Mouse (Mus musculus): ENCODE data around the gene Ghsr. TPM values are rescaled to one million over a fixed set of nuclear protein-coding genes. Genes with fewer than 3 reads are reported as not detected.

Gene Ghsr
- polyA plus RNA-seq, 2 experiments, result not detected

DNA sequence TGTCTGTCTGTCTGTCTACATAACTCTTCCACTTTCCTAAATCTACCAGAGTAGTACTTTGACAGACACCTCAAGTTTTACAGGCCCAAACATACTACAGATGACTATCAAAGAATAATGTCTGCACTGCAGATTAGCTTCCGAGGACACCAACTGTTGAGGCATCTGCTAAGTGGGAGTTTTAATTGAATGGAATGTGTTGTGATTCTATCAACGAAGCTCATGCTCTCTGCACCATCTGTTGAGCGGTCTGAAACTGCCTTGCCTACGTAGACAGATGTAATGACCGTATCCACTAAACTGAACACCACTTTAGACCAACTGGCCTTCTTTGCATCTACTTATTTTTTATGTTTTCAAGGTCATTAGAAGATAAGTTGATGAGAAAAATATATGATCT lies 22.7 kb upstream of the Ghsr start:
- H3K27me3 ChIP-seq (ENCODE audit: control insufficient read depth, insufficient read depth, low read length), result no peaks in the 10 kb centered on the region
- H3K4me3 ChIP-seq (ENCODE audit: insufficient read depth in 1 of 2, low read depth in 2 of 2, low read length in 2 of 2), result no peak overlapping the region
- H3K4me2 ChIP-seq (ENCODE audit: low read depth), result no peak overlapping the region
- ATAC-seq (ENCODE audit: insufficient read depth), result no peak
- TF ChIP-seq EP300 (IDR thresholded peaks at IDR 0.05; ENCODE audit: low read depth), result no peak
- TF ChIP-seq CTCF (IDR thresholded peaks at IDR 0.05; ENCODE audit: low read depth), result no peak
- H3K36me3 ChIP-seq (replicated peaks; ENCODE audit: control insufficient read depth, insufficient read depth, low read depth), result no peaks in the 10 kb centered on the region
- no peak for DNase-seq (ENCODE audit: low read depth in 3 of 3, low spot score in 3 of 3)
- no peak overlapping the region for H3K27ac ChIP-seq
- H3K4me1 ChIP-seq (replicated peaks; ENCODE audit: control insufficient read depth in 2 of 2, insufficient read depth in 2 of 2, low read length in 1 of 2), result no peaks in the 10 kb centered on the region
- WGBS (ENCODE audit: insufficient replicate concordance), result 68% methylated on average over 5 of the region's 5 CpGs
- no peak overlapping the region for H3K9ac ChIP-seq (replicated peaks)
- no peaks in the 10 kb centered on the region for H3K9me3 ChIP-seq (ENCODE audit: control insufficient read depth, low read length)

DNA sequence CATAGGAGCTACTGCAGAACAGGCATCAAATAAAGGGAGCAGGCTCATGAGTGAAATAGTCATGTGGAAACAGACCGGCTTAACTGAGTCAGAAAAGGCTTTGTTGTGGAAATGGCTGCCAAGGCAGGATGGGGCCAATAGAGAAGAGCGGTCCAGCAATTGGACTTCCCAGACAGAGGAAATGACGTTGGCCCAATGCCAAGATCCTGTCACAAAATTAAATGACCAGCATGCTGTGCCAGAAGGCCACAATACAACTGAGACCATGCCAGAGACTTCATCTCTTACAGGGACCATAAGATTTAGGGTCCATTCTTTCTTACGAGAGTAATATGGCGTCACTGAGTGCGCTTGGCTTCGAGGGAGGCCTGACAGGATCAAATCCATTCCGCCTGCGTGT lies 20.0 kb upstream of the Ghsr start:
- Histone ChIP-seq H3K4me3 (ENCODE audit: insufficient read depth in 1 of 2, low read depth in 2 of 2, low read length in 2 of 2) (no peak overlapping the region), H3K36me3 (replicated peaks; ENCODE audit: control insufficient read depth, insufficient read depth, low read depth) (no peaks in the 10 kb centered on the region), H3K27ac (no peak overlapping the region), H3K9ac (replicated peaks) (no peak overlapping the region), H3K4me2 (ENCODE audit: low read depth) (no peak overlapping the region), H3K9me3 (ENCODE audit: control insufficient read depth, low read length) (no peaks in the 10 kb centered on the region), H3K4me1 (replicated peaks; ENCODE audit: control insufficient read depth in 2 of 2, insufficient read depth in 2 of 2, low read length in 1 of 2) (no peaks in the 10 kb centered on the region), H3K27me3 (ENCODE audit: control insufficient read depth, insufficient read depth, low read length) (no peaks in the 10 kb centered on the region)
- no peak for TF ChIP-seq CTCF (IDR thresholded peaks at IDR 0.05; ENCODE audit: low read depth)
- TF ChIP-seq EP300 (IDR thresholded peaks at IDR 0.05; ENCODE audit: low read depth), result no peak
- ATAC-seq (ENCODE audit: insufficient read depth), result no peak
- DNase-seq (ENCODE audit: low read depth in 3 of 3, low spot score in 3 of 3), result no peak
- WGBS (ENCODE audit: insufficient replicate concordance), result 65% methylated on average over 9 of the region's 9 CpGs

DNA sequence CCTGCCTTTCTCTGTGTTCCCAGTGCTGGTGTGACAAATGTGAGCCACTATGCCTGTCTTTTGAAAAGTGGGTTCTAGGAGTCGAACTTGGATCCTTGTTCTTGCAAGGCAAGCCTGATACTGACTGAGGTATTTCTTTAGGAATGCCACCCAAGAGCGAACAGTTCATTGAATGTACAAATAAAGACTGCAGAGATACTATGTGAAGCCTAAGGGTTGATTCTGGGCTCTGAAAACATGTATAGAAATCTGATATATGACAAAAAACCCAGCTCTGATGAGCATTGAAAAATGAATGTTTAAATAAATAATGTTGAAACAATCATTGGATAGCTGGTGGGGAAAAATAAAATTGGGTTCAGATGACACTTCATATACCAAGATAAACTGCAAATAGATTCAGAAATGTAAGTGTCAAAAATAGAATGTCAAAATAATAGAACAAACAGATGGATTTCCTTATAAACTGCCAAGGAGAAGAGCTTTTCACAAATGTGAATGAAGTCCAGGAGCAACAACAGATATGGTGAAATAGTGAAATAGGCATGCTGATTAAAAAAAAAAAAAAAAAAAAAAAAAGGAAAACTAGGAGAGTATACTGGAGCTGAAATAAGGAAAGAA lies 11.9 kb upstream of the Ghsr start:
- Histone ChIP-seq H3K9me3 (ENCODE audit: control insufficient read depth, low read length) (no peaks in the 10 kb centered on the region), H3K4me2 (ENCODE audit: low read depth) (no peak overlapping the region), H3K27me3 (ENCODE audit: control insufficient read depth, insufficient read depth, low read length) (no peaks in the 10 kb centered on the region), H3K4me3 (ENCODE audit: insufficient read depth in 1 of 2, low read depth in 2 of 2, low read length in 2 of 2) (no peak overlapping the region), H3K9ac (replicated peaks) (no peak overlapping the region), H3K36me3 (replicated peaks; ENCODE audit: control insufficient read depth, insufficient read depth, low read depth) (no peaks in the 10 kb centered on the region), H3K27ac (no peak overlapping the region), H3K4me1 (replicated peaks; ENCODE audit: control insufficient read depth in 2 of 2, insufficient read depth in 2 of 2, low read length in 1 of 2) (no peaks in the 10 kb centered on the region)
- no peak for DNase-seq (ENCODE audit: low read depth in 3 of 3, low spot score in 3 of 3)
- no peak for ATAC-seq (ENCODE audit: insufficient read depth)
- 41% methylated on average over 2 of the region's 2 CpGs for WGBS (ENCODE audit: insufficient replicate concordance)
- TF ChIP-seq CTCF (IDR thresholded peaks at IDR 0.05; ENCODE audit: low read depth) (no peak), EP300 (IDR thresholded peaks at IDR 0.05; ENCODE audit: low read depth) (no peak)

DNA sequence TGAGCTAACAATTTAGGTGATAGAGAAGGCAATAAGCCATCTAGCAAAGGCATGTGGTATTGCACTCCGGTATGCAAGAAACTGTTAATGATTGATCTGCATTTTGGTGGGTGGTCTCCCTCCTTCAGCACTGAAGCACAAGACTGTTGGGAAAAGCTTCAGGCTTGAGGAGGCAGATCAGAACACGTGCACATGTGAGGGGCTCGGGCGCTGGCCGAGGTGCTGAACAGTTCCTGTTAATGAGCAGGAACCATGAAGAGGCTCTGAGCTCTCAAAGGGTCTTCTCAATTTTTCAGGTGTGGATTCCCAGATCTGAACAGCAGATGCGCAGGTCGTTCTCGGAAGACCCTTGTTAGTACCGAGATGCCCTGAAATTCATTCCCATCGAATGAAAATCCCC lies 1.0 kb upstream of the Ghsr start:
- TF ChIP-seq CTCF (IDR thresholded peaks at IDR 0.05; ENCODE audit: low read depth), result no peak
- TF ChIP-seq EP300 (IDR thresholded peaks at IDR 0.05; ENCODE audit: low read depth), result no peak
- 4% methylated on average over 10 of the region's 10 CpGs for WGBS (ENCODE audit: insufficient replicate concordance)
- no peak for DNase-seq (ENCODE audit: low read depth in 3 of 3, low spot score in 3 of 3)

DNA sequence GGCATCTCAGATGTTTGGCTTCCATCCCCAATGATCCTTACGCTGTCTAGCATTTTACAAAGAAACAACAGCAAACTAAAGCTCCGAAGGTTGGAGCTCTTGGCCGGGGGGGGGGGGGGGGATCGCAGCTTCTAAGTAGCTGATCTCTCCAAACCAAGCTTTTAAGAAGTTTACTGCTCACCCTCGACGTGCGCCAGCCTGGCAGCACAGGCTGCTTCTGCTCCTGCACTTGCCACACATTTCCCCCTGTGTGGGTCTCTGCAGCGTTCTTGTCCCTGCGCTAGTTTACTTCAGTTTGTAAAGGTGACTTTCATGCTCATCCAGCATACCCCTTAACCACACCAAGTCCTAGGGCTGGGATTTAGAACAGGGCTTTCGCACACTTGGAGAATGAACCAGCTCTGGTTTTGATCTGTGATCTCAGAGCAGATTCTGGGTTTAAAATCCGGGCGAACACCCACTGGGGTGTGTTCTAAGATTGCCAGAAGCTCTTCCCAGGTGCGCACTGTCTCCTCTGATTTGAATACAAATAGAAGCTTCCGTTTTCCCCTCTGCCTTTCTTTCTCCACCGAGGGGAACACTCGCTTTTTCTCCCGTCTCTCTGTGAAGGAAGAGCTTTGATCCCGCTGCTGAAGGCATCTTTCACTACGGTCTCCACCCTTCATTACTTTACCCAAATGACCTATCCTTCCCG lies 422 bp upstream of the Ghsr start:
- DNase-seq (ENCODE audit: low read depth in 3 of 3, low spot score in 3 of 3) (no peak), ATAC-seq (ENCODE audit: insufficient read depth) (no peak)
- no peaks in the 10 kb centered on the region for H3K9me3 ChIP-seq (ENCODE audit: control insufficient read depth, low read length)
- H3K4me2 ChIP-seq (ENCODE audit: low read depth), result no peak overlapping the region
- no peak overlapping the region for H3K27ac ChIP-seq
- H3K9ac ChIP-seq (replicated peaks), result no peak overlapping the region
- no peaks in the 10 kb centered on the region for H3K4me1 ChIP-seq (replicated peaks; ENCODE audit: control insufficient read depth in 2 of 2, insufficient read depth in 2 of 2, low read length in 1 of 2)
- no peaks in the 10 kb centered on the region for H3K36me3 ChIP-seq (replicated peaks; ENCODE audit: control insufficient read depth, insufficient read depth, low read depth)
- WGBS (ENCODE audit: insufficient replicate concordance), result 4% methylated on average over 20 of the region's 20 CpGs
- peaks cover 24% of the 10 kb centered on the region for H3K27me3 ChIP-seq (ENCODE audit: control insufficient read depth, insufficient read depth, low read length)
- H3K4me3 ChIP-seq (ENCODE audit: insufficient read depth in 1 of 2, low read depth in 2 of 2, low read length in 2 of 2), result no peak overlapping the region
- no peak for TF ChIP-seq EP300 (IDR thresholded peaks at IDR 0.05; ENCODE audit: low read depth)
- TF ChIP-seq CTCF (IDR thresholded peaks at IDR 0.05; ENCODE audit: low read depth), result no peak

More for the DNA sequence above, 1.0 kb upstream of the Ghsr start:
- Histone ChIP-seq H3K36me3 (replicated peaks; ENCODE audit: control insufficient read depth, insufficient read depth, low read depth) (no peaks in the 10 kb centered on the region), H3K9ac (replicated peaks) (no peak overlapping the region), H3K4me1 (replicated peaks; ENCODE audit: control insufficient read depth in 2 of 2, insufficient read depth in 2 of 2, low read length in 1 of 2) (no peaks in the 10 kb centered on the region), H3K9me3 (ENCODE audit: control insufficient read depth, low read length) (no peaks in the 10 kb centered on the region), H3K4me2 (ENCODE audit: low read depth) (no peak overlapping the region), H3K27me3 (ENCODE audit: control insufficient read depth, insufficient read depth, low read length) (peaks cover 24% of the 10 kb centered on the region), H3K27ac (no peak overlapping the region), H3K4me3 (ENCODE audit: insufficient read depth in 1 of 2, low read depth in 2 of 2, low read length in 2 of 2) (no peak overlapping the region)
- no peak for ATAC-seq (ENCODE audit: insufficient read depth)
